Mouse (Mus musculus) spleen, postnatal 14 days (tissue): ENCODE data around the gene Itih4.

Source experiments
- DNase-seq, 2 experiments: peaks; one replicate each; pipeline ENCODE4 v3.0.0; 2021 to 2022; ENCODE audit warnings: low spot score in 2 of 2

Itih4 gene

DNA sequence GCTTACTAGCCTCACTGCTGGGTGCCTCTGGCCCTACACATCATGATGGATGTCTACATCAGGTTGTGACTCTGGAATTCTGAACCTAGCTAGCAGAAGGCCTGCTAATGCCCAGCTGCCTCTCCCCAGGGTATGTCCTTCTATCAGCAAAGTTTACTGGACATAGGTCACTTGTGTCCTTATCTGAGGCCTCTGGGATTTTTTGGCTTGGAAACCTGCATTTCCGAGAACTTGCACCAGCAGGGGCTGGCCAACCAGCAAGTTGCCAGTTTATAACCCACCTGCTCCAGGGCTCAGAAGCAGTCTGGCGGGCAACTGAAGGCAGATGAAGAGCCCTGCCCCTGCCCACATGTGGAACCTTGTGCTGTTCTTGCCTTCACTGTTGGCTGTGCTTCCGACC lies at the start of gene Itih4:
Gene Itih4, plus strand, starts transcription at position 273 of the 400 bp plus-strand sequence.
- DNase-seq = no peak

DNA sequence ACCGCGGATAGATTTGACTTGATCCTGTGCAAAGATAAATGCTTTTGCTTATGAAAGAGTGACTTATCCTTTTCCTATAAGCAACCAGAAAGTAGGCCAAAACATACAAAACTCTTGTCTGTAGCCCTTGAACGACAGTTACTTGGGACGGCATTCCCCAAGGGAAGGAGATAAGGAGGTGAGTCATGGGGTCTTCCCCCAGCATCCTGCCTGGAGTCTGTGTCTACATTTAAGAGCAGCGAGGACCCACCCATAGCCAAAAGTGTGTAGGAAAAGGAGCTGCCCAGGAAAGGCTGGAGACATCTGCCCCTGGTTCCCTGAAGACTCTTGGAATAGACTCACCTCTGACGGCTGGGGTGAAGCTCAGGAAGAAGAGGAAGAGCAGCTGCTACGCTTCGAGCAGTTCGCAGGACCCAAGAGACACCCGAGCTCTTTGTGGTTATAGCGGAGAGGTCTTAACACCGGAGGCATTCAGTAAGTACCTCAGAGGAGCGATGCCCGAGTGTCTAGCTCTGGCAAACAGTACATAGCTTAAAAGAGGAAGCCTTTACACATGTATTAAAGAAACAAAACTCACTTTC lies 48.8 kb upstream of the Itih4 start:
- DNase-seq = no peak

DNA sequence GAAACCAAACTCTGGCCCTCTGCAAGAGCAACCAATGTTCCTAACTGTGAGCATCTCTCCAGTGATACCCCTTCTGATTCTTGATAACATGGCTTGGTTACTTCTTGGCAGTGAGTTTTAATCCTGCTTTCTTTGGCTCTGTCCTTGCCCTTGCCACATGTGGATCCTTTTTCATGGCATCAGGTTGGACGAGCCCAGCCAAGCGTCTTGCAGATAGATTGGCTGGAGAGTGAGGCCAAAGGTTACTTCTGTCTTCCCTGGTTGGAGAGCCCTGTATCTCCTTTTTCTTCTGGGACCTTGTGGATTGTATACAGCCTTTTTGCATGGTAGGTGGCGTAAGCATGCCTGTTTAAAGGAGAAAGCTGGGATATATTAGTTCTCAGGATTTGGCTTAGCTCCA lies 42.6 kb upstream of the Itih4 start:
- DNase-seq = no peak

DNA sequence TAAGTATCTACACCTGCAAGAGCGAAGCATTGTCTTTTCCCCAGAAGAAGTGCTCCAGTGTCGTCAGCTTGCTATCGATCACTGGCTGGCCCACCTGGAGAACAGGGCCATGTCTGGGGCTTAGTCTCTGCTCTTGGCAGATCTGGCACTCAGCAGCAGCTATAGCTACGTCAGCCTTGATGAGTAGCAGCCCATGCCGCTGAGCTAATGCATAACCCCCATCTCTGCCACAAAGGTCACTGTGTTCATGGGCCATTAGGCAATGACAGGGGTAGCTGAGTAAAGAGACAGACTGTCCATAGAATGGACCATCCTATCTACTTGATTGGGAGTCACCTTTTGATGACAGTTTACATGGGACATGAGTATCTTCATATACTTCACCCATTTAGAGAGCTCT lies 35.8 kb upstream of the Itih4 start:
- DNase-seq = no peak

DNA sequence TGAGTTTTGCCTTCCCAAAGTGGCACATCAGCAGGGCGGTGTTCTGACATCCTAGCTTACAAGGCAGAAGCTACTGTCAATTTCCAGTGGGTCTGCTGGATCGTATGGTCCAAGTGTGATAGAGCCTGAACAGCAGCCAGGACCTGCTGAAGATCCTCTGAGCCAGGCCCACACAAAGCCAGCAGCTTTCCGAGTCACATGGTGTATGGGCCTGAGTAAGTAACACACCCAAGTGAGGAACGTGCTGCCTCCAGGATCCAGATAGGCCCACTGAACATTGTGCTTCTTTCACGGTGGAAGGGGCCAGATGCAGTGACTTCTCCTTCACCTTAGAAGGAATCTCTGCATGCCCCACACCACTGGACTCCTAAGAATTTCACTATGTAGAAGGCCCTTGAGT lies 34.0 kb upstream of the Itih4 start:
- DNase-seq = no peak

DNA sequence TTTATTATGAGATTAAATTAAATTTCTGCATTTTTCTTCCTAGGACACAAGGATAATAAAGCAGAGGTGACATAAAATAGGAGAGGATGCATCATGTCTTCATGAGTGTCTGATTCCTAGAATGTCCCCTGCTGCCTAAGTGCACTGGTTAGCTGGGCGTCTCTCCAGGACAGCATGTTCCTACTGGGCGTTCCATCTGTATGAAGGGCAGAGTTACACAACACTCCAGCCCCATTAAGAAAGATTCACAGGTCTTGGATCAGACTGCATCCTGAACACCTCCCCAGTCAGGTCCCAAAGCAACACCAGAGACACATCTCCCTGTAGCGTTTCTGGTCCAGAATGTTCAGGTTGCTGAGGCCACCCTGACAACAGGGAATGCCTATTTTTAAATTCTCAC lies 31.0 kb upstream of the Itih4 start:
- DNase-seq = no peak

DNA sequence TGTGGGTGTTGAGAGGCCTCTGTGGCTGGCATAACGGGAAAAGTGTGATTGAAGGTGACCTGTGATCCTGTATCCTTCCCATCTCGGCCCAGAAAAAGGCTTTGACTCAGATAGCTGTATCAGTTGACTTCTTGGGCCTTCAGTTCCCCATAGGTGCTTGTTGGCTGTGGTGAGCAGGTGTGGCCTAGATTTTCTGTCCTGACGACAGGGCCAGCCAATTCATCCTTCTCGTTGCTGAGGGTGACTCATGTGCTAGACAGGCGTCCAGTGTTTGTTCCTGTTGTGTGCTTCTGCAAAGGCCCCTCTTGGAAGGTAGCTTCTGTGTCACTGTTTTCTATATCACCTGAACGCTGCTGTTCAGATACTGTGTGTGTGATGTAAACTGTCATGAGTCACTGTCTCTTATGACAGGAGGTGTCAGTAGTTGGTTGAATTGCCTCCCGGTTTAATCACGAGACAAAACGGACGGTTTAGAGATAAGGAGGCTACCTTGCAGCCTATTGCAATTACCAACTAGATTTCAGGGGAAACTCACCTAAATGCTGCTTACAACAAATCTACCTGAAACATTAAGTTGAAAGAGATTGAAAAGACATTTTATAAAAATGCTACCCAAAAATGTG lies 29.3 kb upstream of the Itih4 start:
- no peak for DNase-seq

DNA sequence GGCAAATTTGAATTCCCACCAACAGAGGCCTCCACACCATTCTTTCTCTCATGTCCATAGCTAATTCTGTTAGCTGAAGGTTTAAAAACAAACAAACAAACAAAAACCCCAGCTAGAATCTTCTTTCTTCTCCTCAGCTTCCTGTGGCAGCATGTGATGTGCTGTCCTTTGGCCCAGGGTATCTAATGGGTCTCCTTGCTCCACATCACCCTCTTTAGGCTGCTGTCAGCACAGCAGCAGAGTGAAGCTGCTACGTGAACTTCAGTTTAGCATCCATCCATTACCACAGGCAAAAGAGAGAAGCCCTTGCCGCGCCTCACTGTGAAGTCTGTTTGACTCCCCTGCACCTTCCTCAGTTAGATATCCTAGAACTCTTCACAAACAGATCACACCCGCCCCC lies 28.3 kb upstream of the Itih4 start:
- peak in 1 of 2 experiments; percentile 29 for DNase-seq

DNA sequence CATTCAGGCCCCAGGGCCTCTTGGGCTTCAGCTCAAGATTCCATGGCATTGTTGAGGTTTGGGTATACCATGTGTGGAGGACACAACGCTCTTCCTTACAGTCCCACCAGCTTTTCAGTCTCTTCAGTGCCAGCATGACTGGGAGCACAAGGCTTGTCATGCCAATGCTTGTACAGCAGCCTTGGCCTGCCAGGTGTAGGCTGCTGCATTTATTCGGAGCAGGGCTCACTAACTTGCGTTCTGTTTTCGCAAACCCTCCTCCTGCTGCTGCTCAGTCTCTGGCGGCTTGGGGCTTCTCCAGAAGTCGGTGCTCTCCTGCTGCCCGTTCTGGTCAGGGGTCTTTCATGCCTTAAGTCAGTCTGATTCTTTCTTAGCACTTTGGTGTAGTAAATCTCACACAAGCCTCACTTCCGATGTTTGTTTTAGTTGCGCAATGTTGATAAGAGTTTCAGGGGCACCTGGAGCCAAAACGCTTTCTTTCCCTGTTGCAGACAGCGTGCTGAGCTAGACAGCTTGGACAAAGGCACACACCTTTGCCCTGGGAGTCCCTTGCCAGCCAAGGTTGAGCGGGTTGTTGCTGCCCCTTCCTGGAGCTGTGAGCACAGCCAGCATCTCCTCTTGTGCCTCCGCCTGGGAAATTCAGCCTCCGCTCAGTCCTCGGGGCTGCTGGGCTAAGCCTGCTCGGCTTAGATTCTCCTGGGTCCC lies 24.7 kb upstream of the Itih4 start:
- no peak for DNase-seq

DNA sequence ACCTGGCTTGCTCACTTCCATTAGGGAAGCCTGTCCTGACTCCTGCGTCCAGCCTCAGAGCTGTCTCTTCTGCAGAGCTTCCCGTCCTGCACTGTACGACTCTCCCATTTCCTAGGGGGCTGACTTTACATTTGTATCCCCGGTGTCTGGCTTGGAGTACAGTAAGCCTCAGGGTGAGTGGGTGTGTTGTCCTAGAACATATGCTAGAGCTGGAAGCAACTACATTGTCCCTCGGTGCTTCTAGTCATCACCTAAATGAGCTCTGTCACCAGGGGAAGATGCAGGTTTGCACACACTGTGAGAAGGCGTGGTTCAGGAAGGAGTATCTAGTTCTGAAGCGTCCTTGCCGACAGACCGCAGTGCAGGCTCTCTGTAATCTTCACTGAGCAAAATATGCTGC lies 23.9 kb upstream of the Itih4 start:
- DNase-seq = no peak

DNA sequence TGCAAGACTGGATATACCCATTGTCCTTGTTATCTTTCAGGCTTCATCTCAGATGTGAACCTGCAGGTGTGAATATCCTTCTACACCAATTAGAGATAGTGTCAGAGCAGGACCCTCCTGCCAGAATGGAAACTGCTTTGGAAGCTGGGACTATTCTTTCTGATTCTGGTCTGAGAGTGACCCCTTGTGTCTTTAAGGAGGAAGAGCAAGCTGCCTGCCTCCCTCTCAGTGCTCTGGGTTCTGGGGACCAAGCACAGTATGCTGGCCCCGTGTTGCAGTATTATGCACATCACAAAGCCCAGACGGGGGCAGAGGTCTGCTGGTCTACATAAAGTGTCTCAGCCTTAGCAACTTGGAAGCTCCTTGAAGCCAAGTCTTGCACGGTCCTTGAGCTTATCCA lies 21.0 kb upstream of the Itih4 start:
- DNase-seq = no peak

DNA sequence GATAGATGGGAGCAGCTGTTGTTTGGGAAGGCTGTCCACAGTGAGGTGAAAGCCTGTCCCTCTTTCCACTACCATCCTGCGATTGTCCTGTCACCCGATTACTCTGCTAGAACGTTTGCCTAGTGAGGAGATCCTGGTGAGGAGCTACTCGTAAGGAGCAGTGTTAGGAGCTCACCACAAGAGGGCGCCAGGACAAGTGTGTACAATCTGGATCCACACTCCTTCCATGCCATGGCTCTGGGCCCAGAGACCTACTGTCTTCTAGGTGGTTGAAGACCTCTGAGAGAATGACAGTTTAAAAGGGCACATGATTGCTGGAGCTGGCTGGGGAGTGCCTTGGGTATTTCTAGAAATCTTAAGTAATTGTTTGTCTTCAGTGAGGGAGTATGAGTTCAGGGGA lies 19.2 kb upstream of the Itih4 start:
- peak in 1 of 2 experiments; percentile 62 for DNase-seq

DNA sequence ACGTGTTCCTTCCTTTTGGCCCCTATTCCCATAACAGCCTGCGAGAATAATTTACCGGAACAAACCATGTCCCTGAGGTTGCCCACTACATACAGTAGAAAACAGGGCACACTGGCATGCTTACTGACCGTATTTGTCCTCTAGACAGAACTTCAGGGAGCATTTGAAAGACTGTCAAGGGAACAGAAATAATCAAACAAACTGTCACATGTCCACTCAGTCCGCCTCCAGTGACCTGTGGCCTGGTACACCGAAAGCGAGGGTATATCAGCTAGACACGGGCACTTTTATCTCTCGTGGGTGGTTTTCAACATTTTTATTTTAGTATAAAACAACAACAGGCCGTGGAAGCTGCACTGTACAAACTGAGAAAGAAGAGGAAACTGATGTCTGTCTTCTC lies 17.4 kb upstream of the Itih4 start:
- no peak for DNase-seq

DNA sequence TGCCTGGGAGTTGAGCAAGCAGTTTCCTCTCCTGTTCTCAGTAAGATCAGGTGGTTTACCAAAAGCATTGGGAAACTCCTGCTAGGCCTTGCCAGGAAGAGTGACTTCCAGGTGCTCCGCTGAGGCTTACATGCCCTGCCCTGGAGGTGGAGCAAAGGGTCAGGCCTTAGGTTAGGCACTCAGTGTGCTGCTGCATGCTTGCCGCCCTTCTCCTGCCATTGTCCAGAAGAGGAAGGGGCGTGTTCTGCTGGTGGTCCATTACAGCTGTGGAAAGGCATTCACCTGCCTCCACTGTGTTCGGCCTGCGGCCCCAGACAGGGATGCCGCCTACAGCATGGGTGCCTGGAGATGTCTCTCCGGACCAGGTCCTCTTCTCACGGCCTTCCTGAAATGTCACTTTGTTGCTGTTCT lies 16.9 kb upstream of the Itih4 start:
- no peak for DNase-seq

DNA sequence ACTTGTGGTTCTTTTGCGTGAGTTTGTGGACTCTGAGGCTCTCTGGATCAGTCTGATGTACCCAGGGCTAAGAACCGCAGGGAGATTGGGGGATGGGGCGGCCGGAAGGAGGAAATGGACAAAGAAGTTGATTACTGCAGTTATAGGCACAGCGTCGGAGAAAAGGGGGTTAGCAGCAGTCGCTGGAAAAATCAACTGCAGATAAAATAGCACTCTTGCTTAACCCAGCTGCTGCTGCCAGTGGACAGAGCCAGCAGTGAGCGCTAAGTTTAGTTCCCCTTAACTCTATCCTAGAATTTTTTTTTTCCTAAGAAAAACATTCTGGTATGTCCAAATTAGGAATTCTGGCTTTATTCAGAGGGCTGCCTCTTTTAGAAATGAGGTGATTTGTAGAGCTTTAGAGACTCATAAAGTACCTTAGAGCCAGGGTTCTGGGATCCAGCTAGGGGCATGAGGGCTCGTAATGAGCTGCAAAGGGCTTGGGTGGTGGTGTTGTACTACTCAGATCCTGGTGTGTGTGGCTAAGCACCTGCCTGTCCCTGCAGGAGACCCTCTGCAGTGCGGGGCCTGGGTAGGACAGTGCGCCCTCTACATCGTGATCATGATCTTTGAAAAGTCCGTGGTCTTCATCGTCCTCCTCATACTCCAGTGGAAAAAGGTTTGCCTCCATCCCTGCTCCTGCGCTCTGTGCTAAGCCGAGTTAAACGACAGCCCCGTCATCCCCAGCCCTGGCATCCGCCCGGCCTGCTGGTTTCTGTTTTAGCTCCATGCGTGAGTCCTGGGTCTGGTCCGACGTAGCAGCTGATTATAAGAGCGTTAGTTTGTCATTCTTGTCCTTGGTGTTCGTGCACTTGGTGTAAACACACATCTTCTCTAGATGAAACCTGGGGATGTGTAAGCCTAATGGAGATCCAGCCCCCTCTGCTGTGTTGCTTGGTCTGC lies 15.8 kb upstream of the Itih4 start:
- no peak for DNase-seq

DNA sequence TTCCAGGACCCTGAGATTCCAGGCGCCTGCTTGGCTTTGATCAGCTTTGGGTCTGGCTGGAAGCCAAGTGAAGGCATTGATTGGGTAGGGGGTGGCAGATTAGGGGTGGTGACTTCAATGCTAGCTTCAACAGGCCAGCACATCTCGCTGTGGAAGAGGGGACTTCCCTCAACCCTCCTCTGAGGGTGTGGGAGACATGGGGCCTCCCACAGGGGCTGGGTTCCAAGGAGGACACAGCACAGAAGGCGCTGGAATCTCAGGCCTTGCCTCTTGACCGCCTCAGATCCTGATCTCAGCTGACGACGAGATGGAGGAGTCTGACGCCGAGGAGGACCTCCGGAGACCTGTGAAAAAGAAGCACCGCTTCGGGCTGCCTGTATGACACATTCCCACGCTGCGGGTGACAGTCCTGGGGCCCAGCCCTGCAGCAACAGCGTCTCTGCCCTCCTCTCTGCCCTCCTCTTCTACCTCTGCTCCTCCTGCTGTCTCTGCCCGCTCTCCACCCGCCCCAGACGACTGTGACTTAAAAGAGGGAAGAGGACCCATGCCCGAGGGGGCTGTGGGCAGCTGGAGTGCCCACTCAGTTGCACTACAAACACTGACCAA lies 12.1 kb upstream of the Itih4 start:
- DNase-seq = no peak

DNA sequence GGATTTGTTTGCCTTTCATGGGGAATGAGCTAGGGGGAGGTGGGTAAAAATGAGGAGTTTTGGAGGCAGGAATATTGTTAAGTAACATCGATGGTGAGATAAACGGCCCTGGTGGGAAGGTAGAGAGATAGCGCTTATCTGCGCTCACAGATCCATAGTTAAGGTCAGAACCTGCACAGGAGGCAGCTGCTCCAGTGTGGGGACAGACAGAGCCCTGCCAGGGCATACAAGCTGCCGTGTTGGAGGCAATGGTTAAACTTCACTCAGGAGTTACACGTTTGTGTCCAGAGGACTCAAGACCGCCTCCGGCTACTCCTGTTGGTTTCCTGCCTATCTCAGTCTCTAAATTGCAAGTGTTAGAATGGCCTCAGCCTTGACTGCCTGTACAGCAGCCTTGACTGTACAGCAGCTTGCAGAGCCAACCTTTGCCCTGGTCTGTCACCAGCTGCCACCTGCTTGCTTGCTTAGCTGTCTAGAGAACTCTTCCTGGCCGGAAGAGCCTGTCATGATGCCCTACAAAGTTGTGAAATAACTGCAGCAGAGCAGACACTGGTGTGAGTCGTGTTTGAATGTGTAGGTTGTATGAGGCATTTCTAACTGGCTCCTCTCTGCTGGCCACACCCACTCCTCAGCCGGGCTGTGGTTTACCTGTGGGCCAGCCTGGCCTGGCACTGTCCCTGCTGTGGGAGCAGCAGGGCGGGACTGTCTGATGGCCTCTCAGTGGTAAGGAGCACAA lies 11.0 kb upstream of the Itih4 start:
- DNase-seq = no peak

DNA sequence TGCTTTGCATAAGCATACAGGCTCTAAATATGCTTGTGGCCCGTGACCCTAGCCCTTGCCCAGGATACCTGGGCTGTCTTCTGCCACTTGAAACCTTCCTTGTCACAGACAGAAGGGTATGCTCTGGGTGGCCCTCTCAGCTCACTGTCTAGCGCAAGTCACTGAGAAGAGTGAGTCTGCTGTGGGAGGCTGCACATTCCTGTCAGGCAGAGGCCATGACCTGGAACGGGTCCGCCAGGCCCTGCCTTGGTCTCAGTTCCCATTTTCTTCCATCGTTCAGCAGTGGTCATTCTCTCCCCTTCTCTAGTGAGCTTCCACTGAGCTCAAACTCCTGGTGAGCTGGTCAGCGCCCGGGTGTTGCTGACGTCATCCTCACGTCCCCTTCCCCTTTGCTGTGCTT lies 10.3 kb upstream of the Itih4 start:
- no peak for DNase-seq

DNA sequence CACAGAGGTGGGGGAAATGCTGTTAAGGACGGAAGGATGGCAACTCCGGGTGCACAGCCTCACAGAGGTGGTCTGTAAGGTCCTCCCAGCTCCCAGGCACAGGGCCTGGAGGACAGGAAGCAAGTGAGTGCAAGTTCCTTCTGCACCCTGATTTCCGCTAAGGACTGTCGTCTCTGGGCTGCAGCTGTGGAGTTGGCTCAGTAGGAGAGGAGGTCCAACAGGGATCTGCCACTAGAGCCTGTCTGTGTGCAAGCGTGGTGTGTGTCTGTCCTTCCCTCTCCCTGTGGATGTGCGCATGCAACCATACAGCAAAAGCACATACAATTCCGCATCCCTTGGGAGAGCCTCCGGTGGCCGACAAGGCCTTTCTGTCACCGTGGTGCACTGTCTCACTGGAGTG lies 9.8 kb upstream of the Itih4 start:
- DNase-seq = no peak

DNA sequence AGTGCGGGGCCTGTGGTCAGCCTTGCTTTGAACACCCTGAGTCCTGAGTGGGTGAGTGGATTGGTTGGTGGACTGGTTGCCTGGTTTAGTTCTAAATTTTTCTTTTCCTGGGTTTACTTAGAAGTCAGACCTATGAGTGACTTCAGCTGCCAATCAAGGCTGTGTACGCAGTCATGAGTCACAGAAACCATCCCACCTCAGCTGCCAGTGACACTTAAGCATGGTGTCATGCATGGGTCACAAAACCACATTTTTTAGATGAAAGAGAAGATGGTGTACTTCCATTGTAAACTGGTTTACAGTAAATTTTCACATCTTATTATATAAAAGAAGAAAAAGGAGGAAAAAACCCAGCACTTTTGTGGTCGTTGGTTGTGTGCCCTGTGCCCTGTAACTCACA lies 8.4 kb upstream of the Itih4 start:
- no peak for DNase-seq

DNA sequence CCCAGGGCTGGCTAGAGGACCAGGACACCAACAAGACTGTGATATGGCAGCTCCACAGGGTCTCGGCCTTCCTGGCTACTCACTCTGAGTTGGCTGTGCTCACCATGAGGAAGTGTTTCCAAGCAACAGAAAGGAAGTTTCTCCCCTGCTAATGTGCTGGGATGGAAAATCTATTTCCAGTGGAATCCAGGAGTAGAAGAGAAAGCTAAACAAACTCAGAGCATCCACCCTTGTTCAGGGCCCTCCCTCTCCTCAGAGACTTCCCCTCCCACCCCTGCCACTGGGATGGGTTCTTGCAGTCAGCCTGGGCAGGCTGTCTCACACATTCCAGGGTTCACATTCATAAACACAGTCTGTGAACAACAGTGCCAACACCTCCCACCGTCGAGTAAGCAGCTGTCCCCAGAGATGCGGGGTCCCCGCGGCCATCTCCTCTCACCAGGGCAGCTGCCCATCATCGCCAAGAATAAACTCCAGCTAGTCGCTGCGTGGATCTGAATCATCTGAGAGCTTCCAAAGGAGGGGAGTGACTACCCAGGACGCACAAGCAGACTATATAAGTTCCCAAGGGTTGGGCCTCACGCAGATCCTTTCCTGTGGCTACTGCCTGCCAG lies 7.2 kb upstream of the Itih4 start, which contains the start of gene Mustn1:
Gene Mustn1, plus strand, starts transcription at position 243 of the 614 bp plus-strand sequence.
- DNase-seq = no peak
